Mouse (Mus musculus) megakaryocyte, embryonic 14.5 days (primary cell): ENCODE data around the gene Snap23.

ENCODE experiments used
- FLI1 ChIP-seq: IDR thresholded peaks from 2 replicates; pipeline ENCODE4 v1.6.1; 2012; ENCODE audit warnings: low read length, inconsistent platforms, mixed read lengths
- GATA1 ChIP-seq: IDR thresholded peaks from 3 replicates; pipeline ENCODE4 v1.6.1; 2012; ENCODE audit warnings: mixed read lengths, low read length, inconsistent platforms, borderline replicate concordance

DNA sequence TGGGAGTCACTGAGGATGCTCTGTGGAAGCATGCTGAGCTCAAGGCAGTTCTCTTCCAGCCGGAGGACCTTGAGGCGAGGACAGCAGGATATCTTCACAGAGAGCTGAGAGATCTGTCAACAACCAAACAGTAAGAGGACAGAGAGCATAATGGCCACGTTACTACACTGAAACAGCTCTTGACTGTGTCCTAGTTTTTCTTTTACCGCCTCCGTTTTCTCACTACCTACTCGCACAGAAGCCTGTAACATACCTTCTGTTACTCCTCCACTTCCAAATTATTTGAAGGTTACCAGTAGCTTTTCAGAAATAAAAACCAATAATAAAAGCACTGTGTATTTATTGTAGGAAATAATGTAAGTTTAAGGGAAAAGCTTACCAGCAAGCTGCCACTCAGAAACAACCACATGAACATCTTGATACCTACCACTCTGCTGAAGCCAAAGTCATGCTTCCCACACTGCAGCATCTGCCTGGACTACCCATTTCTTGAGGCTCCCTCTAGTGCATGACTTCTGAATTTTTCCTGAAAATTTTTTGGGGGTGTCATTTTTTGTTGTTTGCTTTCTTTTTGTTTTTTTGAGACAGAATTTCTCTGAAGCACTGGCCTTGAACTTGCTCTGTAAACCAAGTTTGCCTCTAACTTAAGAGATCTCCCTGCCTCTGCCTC lies 38.7 kb downstream of the Snap23 start:
- TF ChIP-seq GATA1 (no peak), FLI1 (no peak)
